ENCODE assay signal across 16 mouse cellular contexts in the genomic region with DNA sequence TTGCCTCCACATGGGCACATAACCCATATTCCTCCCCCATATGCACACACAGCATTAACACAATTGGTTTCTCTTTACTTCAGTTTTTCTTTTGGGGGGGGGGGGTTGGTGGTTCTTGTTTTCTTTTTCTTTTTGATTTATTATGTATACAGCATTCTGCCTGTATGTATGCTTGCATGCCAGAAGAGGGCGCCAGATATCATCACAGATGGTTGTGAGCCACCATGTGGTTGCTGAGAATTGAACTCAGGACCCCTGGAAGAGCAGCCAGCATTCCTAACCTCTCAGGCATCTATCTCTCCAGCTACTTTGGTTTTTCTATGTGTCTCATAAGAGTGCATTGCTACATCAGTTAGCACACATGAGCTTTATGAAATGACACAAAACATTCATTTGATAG.
A peak's percentile ranks its signal among the peaks of the same experiment; 100 is the strongest.
DNase-seq lines count a peak whose midpoint lies in the region; ATAC-seq and TF ChIP-seq lines count a peak whose summit lies in the region.
"Had no signal": no experiment of that assay in that cellular context is flagged by ENCODE, and none has a peak within 500 bp of the region (broad histone marks: within the 10 kb centered on the region; RNA-seq: fewer than 3 reads in every experiment).

No protein-coding gene starts in this region.

- no peak overlapping the region for H3K27ac ChIP-seq in heart, adult 2 months
- H3K27ac ChIP-seq in lung, postnatal 0 days (ENCODE audit: low read length) = no peak overlapping the region
- H3K27ac ChIP-seq in MEL (ENCODE audit: control insufficient read depth, low read depth, low read length) = no peak overlapping the region
- H3K27ac ChIP-seq: embryonic facial prominence, embryonic 15.5 days; forebrain, embryonic 13.5 days; hindbrain, embryonic 10.5 days; left cerebral cortex, adult 2 months; midbrain, embryonic 10.5 days had no signal

- no peak overlapping the region for H3K9ac ChIP-seq in heart, adult 2 months (ENCODE audit: low read depth, low read length)
- H3K9ac ChIP-seq in lung, postnatal 0 days (replicated peaks; ENCODE audit: low read depth) = no peak overlapping the region
- H3K9ac ChIP-seq in MEL (ENCODE audit: control insufficient read depth, low read depth, low read length, poor library complexity, severe bottlenecking) = no peak overlapping the region
- H3K9ac ChIP-seq: embryonic facial prominence, embryonic 15.5 days; forebrain, embryonic 13.5 days; heart, embryonic 12.5 days had no signal

- no peak overlapping the region for H3K4me2 ChIP-seq in lung, postnatal 0 days (replicated peaks; ENCODE audit: low read depth, low read length)
- H3K4me2 ChIP-seq: embryonic facial prominence, embryonic 15.5 days; forebrain, embryonic 13.5 days; heart, embryonic 12.5 days had no signal

- no peak for ATAC-seq in lung, postnatal 0 days
- ATAC-seq: forebrain, embryonic 13.5 days had no signal

- no peaks in the 10 kb centered on the region for H3K36me3 ChIP-seq in heart, adult 2 months (ENCODE audit: control insufficient read depth, insufficient read depth, low read length)
- no peaks in the 10 kb centered on the region for H3K36me3 ChIP-seq in lung, postnatal 0 days (ENCODE audit: insufficient read depth, low read length)
- peaks cover 0 to 7% of the 10 kb centered on the region in 2 experiments; a peak in 2 of 4 replicates for H3K36me3 ChIP-seq in MEL (ENCODE audit: control insufficient read depth in 1 of 2, insufficient read depth in 2 of 2, low read length in 2 of 2)
- H3K36me3 ChIP-seq in splenic B cell, adult 2 months (ENCODE audit: control insufficient read depth, insufficient read depth, low read length, poor library complexity, severe bottlenecking) = no peaks in the 10 kb centered on the region

- TF ChIP-seq POLR2A in heart, adult 2 months (IDR thresholded peaks at IDR 0.05; ENCODE audit: insufficient read depth, low read depth, low read length) = no peak
- no peak for TF ChIP-seq POLR2A in MEL (IDR thresholded peaks at IDR 0.05; ENCODE audit: control insufficient read depth in 1 of 2, insufficient read depth in 1 of 2, low read depth in 1 of 2, low read length in 2 of 2, poor library complexity in 1 of 2)

- H3K4me1 ChIP-seq in heart, adult 2 months (ENCODE audit: control insufficient read depth, insufficient read depth, low read length) = no peaks in the 10 kb centered on the region
- no peaks in the 10 kb centered on the region for H3K4me1 ChIP-seq in lung, postnatal 0 days (ENCODE audit: insufficient read depth, low read depth, low read length)
- no peaks in the 10 kb centered on the region for H3K4me1 ChIP-seq in MEL (ENCODE audit: control insufficient read depth in 1 of 2, insufficient read depth in 2 of 2, low read length in 2 of 2)
- H3K4me1 ChIP-seq: embryonic facial prominence, embryonic 15.5 days; forebrain, embryonic 13.5 days; heart, embryonic 12.5 days; hindbrain, embryonic 10.5 days; midbrain, embryonic 10.5 days had no signal

- intact Hi-C loops in heart, adult 2 months (cut with DNase I) = loop anchor here (10.0 kb wide), 1 partner anchor 99 kb away; no protein-coding TSS in a partner anchor

- WGBS in heart, adult 2 months = 81% methylated on average over 1 of the region's 1 CpGs
- WGBS in lung, postnatal 0 days = 84% methylated on average over 1 of the region's 1 CpGs

- peak; percentile 33 for TF ChIP-seq CTCF in heart, adult 2 months (IDR thresholded peaks at IDR 0.05)
- TF ChIP-seq CTCF in lung, postnatal 0 days (IDR thresholded peaks at IDR 0.05) = peak; percentile 40
- peak; percentile 34 to 65 (median 49) for TF ChIP-seq CTCF in MEL (IDR thresholded peaks at IDR 0.05 in 2 of 3, conservative IDR thresholded peaks at IDR 0.05 in 1 of 3; ENCODE audit: control insufficient read depth in 1 of 3, insufficient read depth in 1 of 3, low read depth in 2 of 3, low read length in 3 of 3, poor library complexity in 1 of 3, severe bottlenecking in 1 of 3)

- H3K9me3 ChIP-seq in lung, postnatal 0 days (ENCODE audit: low read length) = no peaks in the 10 kb centered on the region
- H3K9me3 ChIP-seq in MEL (replicated peaks; ENCODE audit: insufficient read depth, low read length) = no peaks in the 10 kb centered on the region
- H3K9me3 ChIP-seq: embryonic facial prominence, embryonic 15.5 days; forebrain, embryonic 13.5 days; hindbrain, embryonic 10.5 days; midbrain, embryonic 10.5 days had no signal

- no peak for TF ChIP-seq EP300 in heart, adult 2 months (IDR thresholded peaks at IDR 0.05; ENCODE audit: insufficient read depth, low read depth, low read length)
- TF ChIP-seq EP300 in lung, postnatal 0 days (IDR thresholded peaks at IDR 0.05) = no peak
- TF ChIP-seq EP300 in MEL (IDR thresholded peaks at IDR 0.05; ENCODE audit: low read depth in 1 of 2, low read length in 2 of 2) = no peak

- no peaks in the 10 kb centered on the region for H3K27me3 ChIP-seq in heart, adult 2 months (ENCODE audit: control insufficient read depth, insufficient read depth, low read length)
- H3K27me3 ChIP-seq in lung, postnatal 0 days (replicated peaks; ENCODE audit: insufficient read depth, low read length) = no peaks in the 10 kb centered on the region
- no peaks in the 10 kb centered on the region for H3K27me3 ChIP-seq in MEL (ENCODE audit: control insufficient read depth in 1 of 2, insufficient read depth in 2 of 2, low read length in 2 of 2)
- no peaks in the 10 kb centered on the region for H3K27me3 ChIP-seq in splenic B cell, adult 2 months (ENCODE audit: control insufficient read depth, insufficient read depth, low read length, poor library complexity, severe bottlenecking)
- H3K27me3 ChIP-seq: embryonic facial prominence, embryonic 15.5 days; forebrain, embryonic 13.5 days; heart, embryonic 12.5 days had no signal

- peak; percentile 46 for TF ChIP-seq RAD21 in MEL (IDR thresholded peaks at IDR 0.05; ENCODE audit: low read depth, low read length)

- DNase-seq in heart, adult 2 months = no peak
- DNase-seq in heart, adult 9 months (ENCODE audit: low spot score in 2 of 2) = no peak
- DNase-seq in lung, postnatal 0 days (ENCODE audit: low spot score) = no peak
- no peak for DNase-seq in lung, postnatal 10 days
- DNase-seq in MEL (ENCODE audit: low read depth, low spot score) = peak; percentile 49
- peak; percentile 43 for DNase-seq in splenic B cell, adult 2 months (ENCODE audit: low read depth, low spot score)
- no peak for DNase-seq in retina, embryonic 14.5 days (ENCODE audit: low spot score)
- no peak for DNase-seq in spleen, postnatal 36 days (ENCODE audit: low spot score in 2 of 2)
- DNase-seq: cerebellum, adult 11-12 months; kidney, adult 18-20 months had no signal

- no peak overlapping the region for H3K4me3 ChIP-seq in heart, adult 2 months
- no peak overlapping the region for H3K4me3 ChIP-seq in lung, postnatal 0 days (ENCODE audit: low read depth, low read length)
- no peak overlapping the region for H3K4me3 ChIP-seq in MEL (ENCODE audit: control insufficient read depth in 1 of 2, insufficient read depth in 1 of 2, low read depth in 2 of 2, low read length in 2 of 2)
- H3K4me3 ChIP-seq: embryonic facial prominence, embryonic 15.5 days; forebrain, embryonic 13.5 days; heart, embryonic 12.5 days; hindbrain, embryonic 10.5 days; left cerebral cortex, adult 2 months; midbrain, embryonic 10.5 days had no signal

- H3K79me2 ChIP-seq in heart, adult 2 months (replicated peaks; ENCODE audit: control insufficient read depth, insufficient read depth, low read length) = no peaks in the 10 kb centered on the region
- H3K79me2 ChIP-seq in MEL (ENCODE audit: control insufficient read depth, insufficient read depth, low read length, poor library complexity) = no peaks in the 10 kb centered on the region

TF ChIP-seq in MEL, 35 proteins besides CTCF, POLR2A, EP300 and RAD21:
- TF ChIP-seq ZNF384 (IDR thresholded peaks at IDR 0.05; ENCODE audit: low read depth, low read length) (0 out of 2 replicates have a peak, but pooled peaks have one; percentile 8), POLR2AphosphoS5 (IDR thresholded peaks at IDR 0.05; ENCODE audit: borderline replicate concordance, low read depth, low read length) (no peak), SMC3 (IDR thresholded peaks at IDR 0.05; ENCODE audit: low read depth, low read length) (peak; percentile 54), E2F4 (IDR thresholded peaks at IDR 0.05; ENCODE audit: borderline replicate concordance, low read depth, low read length) (no peak), GABPA (IDR thresholded peaks at IDR 0.05; ENCODE audit: low read depth, low read length) (no peak), MYC (IDR thresholded peaks at IDR 0.05; ENCODE audit: low read depth, low read length) (peak; percentile 77; the same call in 1 of the 2 replicates), ZC3H11A (IDR thresholded peaks at IDR 0.05; ENCODE audit: low read depth, low read length) (peak; percentile 35)
TF ChIP-seq in MEL: peak in this region for 4.

Comparison
In these comparisons a context has a peak if more than half of its experiments do, and no peak if none do; other contexts are left out.
1. DNase-seq: peak in MEL (single experiment) and splenic B cell, adult 2 months (single experiment); none in heart, adult 2 months (0 of 2), heart, adult 9 months (0 of 2), lung, postnatal 0 days (single experiment), lung, postnatal 10 days (single experiment), retina, embryonic 14.5 days (single experiment) and spleen, postnatal 36 days (0 of 2).
2. Peak in every context shown above with its lines, with median percentiles within 50 percentile points of each other: CTCF ChIP-seq.